Mouse (Mus musculus) midbrain, embryonic 16.5 days (tissue): Measurements from ENCODE around the gene Cand2. TPM values are rescaled to one million over a fixed set of nuclear protein-coding genes. Genes with fewer than 3 reads are reported as not detected.

Experiments used
- ATAC-seq: fragments of 200-750 bp; cut with Nextera tagmentation; 2 replicates; pipeline ENCODE4 v1.8.0; 2017; ENCODE audit warnings: moderate TSS enrichment
- H3K27ac ChIP-seq: fragments of 300-500 bp; sonication (generic); 2 replicates; pipeline ENCODE4 v1.5.1; 2014; ENCODE audit warnings: mild to moderate bottlenecking, low read length, mixed read lengths
- H3K27me3 ChIP-seq: fragments of 300-500 bp; sonication (generic); 2 replicates; pipeline ENCODE4 v1.6.1; 2014; ENCODE audit warnings: low read depth, low read length, mixed read lengths; ENCODE audit not compliant: control insufficient read depth, insufficient read depth
- H3K36me3 ChIP-seq: fragments of 300-500 bp; sonication (generic); 2 replicates; pipeline ENCODE4 v1.6.1; 2014; ENCODE audit warnings: mild to moderate bottlenecking, low read length, moderate library complexity, mixed read lengths; ENCODE audit not compliant: control insufficient read depth, insufficient read depth
- H3K4me1 ChIP-seq: fragments of 300-500 bp; sonication (generic); 2 replicates; pipeline ENCODE4 v1.6.1; 2014; ENCODE audit warnings: mild to moderate bottlenecking, low read length, mixed read lengths; ENCODE audit not compliant: control insufficient read depth, insufficient read depth
- H3K4me2 ChIP-seq: fragments of 300-500 bp; sonication (generic); 2 replicates; pipeline ENCODE4 v1.6.1; 2014; ENCODE audit warnings: mild to moderate bottlenecking, low read length, mixed read lengths
- H3K4me3 ChIP-seq: fragments of 300-500 bp; sonication (generic); 2 replicates; pipeline ENCODE4 v1.5.1; 2014; ENCODE audit warnings: low read depth, mild to moderate bottlenecking, low read length, moderate library complexity, mixed read lengths
- H3K9ac ChIP-seq: fragments of 300-500 bp; sonication (generic); 2 replicates; pipeline ENCODE4 v1.6.1; 2014; ENCODE audit warnings: low read depth, low read length, mixed read lengths
- H3K9me3 ChIP-seq: fragments of 300-500 bp; sonication (generic); replicated peaks from 2 replicates; pipeline ENCODE4 v1.6.1; 2014; ENCODE audit warnings: mild to moderate bottlenecking, low read length, mixed read lengths; ENCODE audit not compliant: control insufficient read depth, poor library complexity, severe bottlenecking
- WGBS: fragments of 180-500 bp; shearing (Covaris S2); extraction: QIAGEN DNeasy Blood & Tissue Kit; methylation state at CpG from one replicate; pipeline ENCODE4 v1.1.7; 2014; 5-methylcytosine and 5-hydroxymethylcytosine counted together
- polyA plus RNA-seq: library from polyadenylated mRNA; unstranded; fragments of >200 nt; fragmentation: Nextera tagmentation; extraction: Ambion mirVana; gene quantifications from 2 replicates; pipeline ENCODE4 v1.2.1, GENCODE M21; 2015

Cand2 gene
- polyA plus RNA-seq, 1 experiment from 2014 or later = 9.8 TPM

GRCm38 (mm10) chr6:115832152-115832850 lies 58.0 kb downstream of the Cand2 start:
- Histone ChIP-seq H3K4me2 (no peak overlapping the region), H3K9ac (no peak overlapping the region), H3K27ac (no peak overlapping the region), H3K4me3 (no peak overlapping the region), H3K27me3 (no peaks in the 10 kb centered on the region), H3K9me3 (no peaks in the 10 kb centered on the region), H3K36me3 (no peaks in the 10 kb centered on the region), H3K4me1 (peaks cover under 1% of the 10 kb centered on the region; the same call in 1 of the 2 replicates)
- no peak for ATAC-seq
- 91% methylated on average over 2 of the region's 2 CpGs for WGBS

GRCm38 (mm10) chr6:115833861-115834260 lies 59.5 kb downstream of the Cand2 start:
- H3K27me3 ChIP-seq = no peaks in the 10 kb centered on the region
- H3K4me3 ChIP-seq = no peak overlapping the region
- no peak overlapping the region for H3K27ac ChIP-seq
- no peak overlapping the region for H3K9ac ChIP-seq
- no peaks in the 10 kb centered on the region for H3K9me3 ChIP-seq
- H3K36me3 ChIP-seq = no peaks in the 10 kb centered on the region
- ATAC-seq = no peak
- no peak overlapping the region for H3K4me2 ChIP-seq
- H3K4me1 ChIP-seq = peaks cover 3% of the 10 kb centered on the region; the same call in 1 of the 2 replicates

- Histone ChIP-seq H3K4me3 (peak within 1 kb of the TSS; percentile 40), H3K4me2 (peak within 1 kb of the TSS; percentile 80), H3K9ac (peak within 1 kb of the TSS; percentile 51; the same call in 1 of the 2 replicates), H3K36me3 (peaks cover 4% of the 10 kb centered on the region; the same call in 1 of the 2 replicates), H3K27me3 (no peaks in the 10 kb centered on the region), H3K4me1 (peaks cover 3% of the 10 kb centered on the region; the same call in 1 of the 2 replicates), H3K9me3 (no peaks in the 10 kb centered on the region), H3K27ac (peak within 1 kb of the TSS; percentile 19; the same call in 1 of the 2 replicates)
- under 1% methylated on average over 19 of the region's 19 CpGs for WGBS
- peak; percentile 96 for ATAC-seq
Measured at GRCm38 (mm10) chr6:115838161-115838597, 63.8 kb downstream of the Cand2 start, which contains the start of gene Efcab12. TSS of gene Efcab12 (minus strand) at chr6:115838412.

- Histone ChIP-seq H3K4me2 (peak overlapping the region; percentile 80), H3K27me3 (no peaks in the 10 kb centered on the region), H3K9me3 (no peaks in the 10 kb centered on the region), H3K27ac (no peak overlapping the region), H3K36me3 (peaks cover 4% of the 10 kb centered on the region; the same call in 1 of the 2 replicates), H3K4me3 (peak overlapping the region; percentile 40), H3K9ac (peak overlapping the region; percentile 51; the same call in 1 of the 2 replicates), H3K4me1 (peaks cover 3% of the 10 kb centered on the region; the same call in 1 of the 2 replicates)
- ATAC-seq = peak; percentile 27; the same call in 1 of the 2 replicates
- WGBS = 76% methylated on average over 5 of the region's 5 CpGs
Measured at GRCm38 (mm10) chr6:115838745-115839144, 64.4 kb downstream of the Cand2 start.

GRCm38 (mm10) chr6:115845006-115845405 lies 70.7 kb downstream of the Cand2 start:
- Histone ChIP-seq H3K9me3 (no peaks in the 10 kb centered on the region), H3K36me3 (peaks cover 8% of the 10 kb centered on the region; the same call in 1 of the 2 replicates), H3K27me3 (no peaks in the 10 kb centered on the region), H3K27ac (no peak overlapping the region), H3K9ac (no peak overlapping the region), H3K4me1 (no peaks in the 10 kb centered on the region), H3K4me2 (no peak overlapping the region), H3K4me3 (no peak overlapping the region)
- no peak for ATAC-seq
- WGBS = 93% methylated on average over 4 of the region's 4 CpGs

- H3K9ac ChIP-seq = no peak overlapping the region
- H3K4me3 ChIP-seq = no peak overlapping the region
- peaks cover 5% of the 10 kb centered on the region; the same call in 1 of the 2 replicates for H3K36me3 ChIP-seq
- no peak overlapping the region for H3K4me2 ChIP-seq
- H3K27ac ChIP-seq = no peak overlapping the region
- H3K9me3 ChIP-seq = no peaks in the 10 kb centered on the region
- no peaks in the 10 kb centered on the region for H3K27me3 ChIP-seq
- no peaks in the 10 kb centered on the region for H3K4me1 ChIP-seq
- ATAC-seq = no peak
- 58% methylated on average over 5 of the region's 8 CpGs for WGBS
Measured at GRCm38 (mm10) chr6:115846640-115847411, 72.5 kb downstream of the Cand2 start.

GRCm38 (mm10) chr6:115848598-115849304 lies 74.4 kb downstream of the Cand2 start:
- H3K9me3 ChIP-seq = no peaks in the 10 kb centered on the region
- no peak overlapping the region for H3K27ac ChIP-seq
- H3K4me2 ChIP-seq = no peak overlapping the region
- ATAC-seq = no peak
- H3K9ac ChIP-seq = no peak overlapping the region
- H3K4me1 ChIP-seq = peaks cover 6% of the 10 kb centered on the region
- H3K36me3 ChIP-seq = 0 out of 2 replicates have a peak, but pooled peaks cover 4% of the 10 kb centered on the region
- no peaks in the 10 kb centered on the region for H3K27me3 ChIP-seq
- 93% methylated on average over 10 of the region's 10 CpGs for WGBS
- no peak overlapping the region for H3K4me3 ChIP-seq

GRCm38 (mm10) chr6:115852446-115853090 lies 78.2 kb downstream of the Cand2 start:
- 5% methylated on average over 20 of the region's 20 CpGs for WGBS

More at GRCm38 (mm10) chr6:115852446-115853090, 78.2 kb downstream of the Cand2 start:
- Histone ChIP-seq H3K4me1 (peaks cover 11% of the 10 kb centered on the region), H3K36me3 (no peaks in the 10 kb centered on the region), H3K27me3 (no peaks in the 10 kb centered on the region), H3K27ac (peak overlapping the region; percentile 73), H3K4me3 (peak overlapping the region; percentile 69), H3K9ac (peak overlapping the region; percentile 61), H3K4me2 (peak overlapping the region; percentile 57), H3K9me3 (no peaks in the 10 kb centered on the region)
- ATAC-seq = no peak; the same call in 1 of the 2 replicates
